ENCODE assay signal across 8 mouse cellular contexts in genomic region chr9:67048483-67049085, GRCm38 (mm10). TPM values are rescaled to one million over a fixed set of nuclear protein-coding genes. Genes with fewer than 3 reads are reported as not detected.
DNase-seq lines count a peak whose midpoint lies in the region; ATAC-seq and TF ChIP-seq lines count a peak whose summit lies in the region.

No protein-coding gene starts in this region.

- peak overlapping the region; percentile 70 for H3K27ac ChIP-seq in left cerebral cortex, adult 2 months
- peak overlapping the region; percentile 83 for H3K27ac ChIP-seq in embryonic facial prominence, embryonic 12.5 days
- H3K27ac ChIP-seq in neural tube, embryonic 13.5 days (replicated peaks), result peak overlapping the region; percentile 46

- TF ChIP-seq CTCF in left cerebral cortex, adult 2 months (IDR thresholded peaks at IDR 0.05), result no peak

- ATAC-seq in embryonic facial prominence, embryonic 12.5 days (ENCODE audit: insufficient number of reproducible peaks, insufficient read depth, low FRiP score, low TSS enrichment), result no peak
- no peak for ATAC-seq in neural tube, embryonic 13.5 days (ENCODE audit: low read depth)

- DNase-seq in left cerebral cortex, adult 2 months (ENCODE audit: extremely low spot score in 1 of 2, low spot score in 2 of 2), result no peak
- no peak for DNase-seq in left cerebral cortex, postnatal 36 days (ENCODE audit: low spot score in 2 of 2)
- DNase-seq in induced T-regulatory cell, adult 2 months (ENCODE audit: low read depth), result peak; percentile 51
- DNase-seq in embryo, embryonic 10.5 days (ENCODE audit: low spot score), result no peak
- DNase-seq in thymus, postnatal 10 days (ENCODE audit: low spot score in 2 of 2), result no peak
- no peak for DNase-seq in cerebellum, postnatal 25 days

- H3K27me3 ChIP-seq in embryonic facial prominence, embryonic 12.5 days, result no peaks in the 10 kb centered on the region
- H3K27me3 ChIP-seq in neural tube, embryonic 13.5 days, result peaks cover 71% of the 10 kb centered on the region

- H3K9me3 ChIP-seq in embryonic facial prominence, embryonic 12.5 days, result no peaks in the 10 kb centered on the region
- no peaks in the 10 kb centered on the region for H3K9me3 ChIP-seq in neural tube, embryonic 13.5 days

- H3K36me3 ChIP-seq in embryonic facial prominence, embryonic 12.5 days, result no peaks in the 10 kb centered on the region; the same call in 1 of the 2 replicates
- no peaks in the 10 kb centered on the region for H3K36me3 ChIP-seq in neural tube, embryonic 13.5 days

- peaks cover 49% of the 10 kb centered on the region for H3K4me1 ChIP-seq in embryonic facial prominence, embryonic 12.5 days
- H3K4me1 ChIP-seq in neural tube, embryonic 13.5 days (replicated peaks), result peaks cover 37% of the 10 kb centered on the region

- peak overlapping the region; percentile 87 for H3K4me2 ChIP-seq in embryonic facial prominence, embryonic 12.5 days (replicated peaks)
- peak overlapping the region; percentile 86 for H3K4me2 ChIP-seq in neural tube, embryonic 13.5 days

- under 1% methylated on average over 26 of the region's 26 CpGs for WGBS in embryonic facial prominence, embryonic 12.5 days
- under 1% methylated on average over 26 of the region's 26 CpGs for WGBS in neural tube, embryonic 13.5 days

- intact Hi-C loops in left cerebral cortex, adult 2 months (cut with DNase I), result loop anchor here (5.0 to 10.0 kb wide), 4 partner anchors 89 to 584 kb away; partner anchors contain the start of gene Rps27l
- intact Hi-C loops in left cerebral cortex, postnatal 36 days (cut with DNase I), result no loop called here

- peak overlapping the region; percentile 92 for H3K9ac ChIP-seq in embryonic facial prominence, embryonic 12.5 days
- H3K9ac ChIP-seq in neural tube, embryonic 13.5 days, result peak overlapping the region; percentile 74

- peak overlapping the region; percentile 52 for H3K4me3 ChIP-seq in left cerebral cortex, adult 2 months
- peak overlapping the region; percentile 80 for H3K4me3 ChIP-seq in embryonic facial prominence, embryonic 12.5 days
- peak overlapping the region; percentile 50 for H3K4me3 ChIP-seq in neural tube, embryonic 13.5 days

RNA-seq across cellular contexts. Expression of gene Tpm1, which starts 0.6 kb away (rescaled TPM):
- total RNA-seq in left cerebral cortex, adult 2 months (2021), result 100 to 1,000 TPM; 223 to 236 TPM
- total RNA-seq in left cerebral cortex, postnatal 36 days (2021), result 100 to 1,000 TPM; 230 to 232 TPM
- 673 and 801 TPM in 2 replicates for polyA plus RNA-seq in embryonic facial prominence, embryonic 12.5 days (2016; fragmentation: Nextera tagmentation; extraction: Ambion mirVana)
- polyA plus RNA-seq in neural tube, embryonic 13.5 days (2015; fragmentation: Nextera tagmentation; extraction: Ambion mirVana), result 209 and 261 TPM in 2 replicates
